Mouse (Mus musculus) gastrocnemius, adult 2 months (tissue): ENCODE data around the gene Naip2. TPM values are rescaled to one million over a fixed set of nuclear protein-coding genes. Genes with fewer than 3 reads are reported as not detected.
A peak's percentile ranks its signal among the peaks of the same experiment; 100 is the strongest.

Experiments
- DNase-seq: peaks from one replicate; pipeline ENCODE4 v3.0.0; 2022
- H3K27ac ChIP-seq: fragments of 200-600 bp; 2 replicates; pipeline ENCODE4 v1.8.1; 2022; ENCODE audit warnings: mild to moderate bottlenecking
- H3K4me3 ChIP-seq: fragments of 200-600 bp; 2 replicates; pipeline ENCODE4 v1.8.1; 2022; ENCODE audit warnings: mild to moderate bottlenecking, moderate library complexity
- CTCF ChIP-seq: fragments of 200-600 bp; IDR thresholded peaks from 2 replicates; pipeline ENCODE4 v1.8.1; 2022; ENCODE audit warnings: antibody characterized with exemption, mild to moderate bottlenecking, moderate library complexity
- intact Hi-C: fragments of 180-260 bp; cut with DNase I; formaldehyde crosslinking; loops from one replicate; pipeline ENCODE4 v1.15.1; 2025
- total RNA-seq, 2 experiments: library from RNA; stranded (reverse); gene quantifications; 2 replicates each; pipeline ENCODE4 v1.2.3; 2021

The Naip2 gene
- total RNA-seq, 2 experiments from 2014 or later: 0.10 to 0.17 TPM

DNA sequence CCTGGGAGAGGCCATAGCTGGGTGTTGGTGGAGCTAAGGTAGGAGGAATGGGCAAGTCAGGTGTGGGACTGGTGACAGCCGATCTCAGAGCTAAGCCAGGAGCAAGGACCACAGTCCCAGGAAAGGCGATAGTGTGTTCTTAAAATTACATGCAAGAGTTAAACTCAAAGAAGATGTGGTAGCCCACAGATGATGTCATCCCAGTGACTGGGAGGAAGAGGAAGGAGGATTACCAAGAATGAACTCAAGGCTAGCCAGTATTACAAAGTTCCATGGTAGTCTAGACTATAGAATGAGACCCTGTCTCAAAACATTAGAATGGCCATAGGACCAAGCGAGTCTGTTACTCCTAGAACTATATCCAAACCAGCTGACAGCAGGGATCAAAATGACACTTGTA lies 45.3 kb downstream of the Naip2 start:
- no peak for DNase-seq
- H3K27ac ChIP-seq: no peak overlapping the region
- intact Hi-C loops: no loop called here
- TF ChIP-seq CTCF: no peak
- H3K4me3 ChIP-seq: no peak overlapping the region

DNA sequence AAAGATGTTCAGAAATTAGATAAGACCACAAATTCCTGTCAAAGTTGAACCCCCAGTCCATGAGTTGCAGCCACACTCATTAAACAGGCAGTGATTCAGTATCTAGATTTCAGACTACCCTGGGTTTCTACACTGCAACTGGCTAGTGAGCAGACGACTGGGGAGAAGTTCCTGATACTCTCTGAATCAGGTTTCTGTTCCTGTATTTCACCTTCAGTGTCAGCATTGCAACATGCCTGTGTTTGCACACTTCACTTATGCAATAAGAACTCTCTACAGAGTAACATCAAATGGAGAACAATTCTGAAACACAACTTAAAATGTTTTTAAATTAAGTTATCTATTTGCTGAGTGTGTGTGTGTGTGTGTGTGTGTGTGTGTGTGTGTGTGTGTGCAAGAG lies 49.2 kb downstream of the Naip2 start:
- Histone ChIP-seq H3K27ac (no peak overlapping the region), H3K4me3 (no peak overlapping the region)
- intact Hi-C loops: no loop called here
- no peak for DNase-seq
- TF ChIP-seq CTCF: no peak

DNA sequence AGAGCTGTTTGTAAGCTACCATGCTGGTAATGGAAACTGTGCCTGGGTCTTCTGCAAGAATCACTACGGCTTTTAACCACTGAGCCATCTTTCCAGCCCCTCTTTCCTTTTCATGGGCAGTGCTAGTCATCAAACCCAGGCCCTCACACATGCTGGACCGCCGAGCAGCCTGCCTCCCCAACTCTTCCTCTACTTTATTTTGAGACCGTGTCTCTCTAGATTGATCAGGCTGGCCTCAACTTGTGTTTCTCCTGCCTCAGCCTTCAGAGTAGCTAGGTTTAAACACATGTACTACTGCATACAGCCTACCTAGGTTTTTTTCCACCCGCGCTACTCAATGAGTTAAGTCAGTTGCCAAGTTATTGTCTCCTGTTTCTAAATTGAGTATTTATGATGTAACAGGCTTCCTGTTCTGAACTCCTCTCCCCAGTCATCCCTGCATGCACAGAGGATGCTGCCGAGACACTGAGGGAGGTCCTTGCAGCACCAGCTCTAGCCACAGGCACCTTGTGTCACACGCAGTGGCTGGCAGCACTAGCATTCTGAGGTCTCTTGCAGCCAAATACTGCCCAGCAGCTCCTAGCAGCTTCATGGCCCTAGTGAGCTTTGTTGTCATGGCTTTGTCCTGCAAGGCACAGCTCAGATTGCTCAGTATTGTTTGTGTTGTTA lies 60.1 kb downstream of the Naip2 start:
- DNase-seq: no peak
- H3K27ac ChIP-seq: no peak overlapping the region
- H3K4me3 ChIP-seq: no peak overlapping the region
- no peak for TF ChIP-seq CTCF
- intact Hi-C loops: no loop called here

DNA sequence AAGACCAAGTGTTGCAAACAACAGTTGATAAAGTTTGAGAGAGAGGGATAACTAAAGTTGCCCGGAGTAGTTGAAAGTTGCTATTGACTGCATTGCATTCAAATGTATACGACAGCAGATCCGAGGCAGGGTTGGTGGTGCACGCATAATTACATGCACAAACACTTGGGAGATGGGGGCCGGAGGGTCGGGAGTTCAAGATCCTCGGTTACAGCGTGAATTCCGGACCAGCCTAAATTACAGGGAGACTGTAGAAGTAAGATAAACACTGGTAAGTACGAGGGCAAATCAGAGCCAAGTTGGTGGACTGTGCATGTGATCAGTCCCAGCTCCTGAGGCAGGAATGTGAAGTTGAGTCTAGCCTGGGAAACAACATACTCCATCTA lies 76.6 kb downstream of the Naip2 start:
- peak overlapping the region; percentile 80 for H3K27ac ChIP-seq
- DNase-seq: no peak
- no peak for TF ChIP-seq CTCF
- intact Hi-C loops: loop anchor here (2.0 kb wide), 1 partner anchor 20 kb away; the partner anchor contains the start of gene Bdp1
- peak overlapping the region; percentile 99 for H3K4me3 ChIP-seq

DNA sequence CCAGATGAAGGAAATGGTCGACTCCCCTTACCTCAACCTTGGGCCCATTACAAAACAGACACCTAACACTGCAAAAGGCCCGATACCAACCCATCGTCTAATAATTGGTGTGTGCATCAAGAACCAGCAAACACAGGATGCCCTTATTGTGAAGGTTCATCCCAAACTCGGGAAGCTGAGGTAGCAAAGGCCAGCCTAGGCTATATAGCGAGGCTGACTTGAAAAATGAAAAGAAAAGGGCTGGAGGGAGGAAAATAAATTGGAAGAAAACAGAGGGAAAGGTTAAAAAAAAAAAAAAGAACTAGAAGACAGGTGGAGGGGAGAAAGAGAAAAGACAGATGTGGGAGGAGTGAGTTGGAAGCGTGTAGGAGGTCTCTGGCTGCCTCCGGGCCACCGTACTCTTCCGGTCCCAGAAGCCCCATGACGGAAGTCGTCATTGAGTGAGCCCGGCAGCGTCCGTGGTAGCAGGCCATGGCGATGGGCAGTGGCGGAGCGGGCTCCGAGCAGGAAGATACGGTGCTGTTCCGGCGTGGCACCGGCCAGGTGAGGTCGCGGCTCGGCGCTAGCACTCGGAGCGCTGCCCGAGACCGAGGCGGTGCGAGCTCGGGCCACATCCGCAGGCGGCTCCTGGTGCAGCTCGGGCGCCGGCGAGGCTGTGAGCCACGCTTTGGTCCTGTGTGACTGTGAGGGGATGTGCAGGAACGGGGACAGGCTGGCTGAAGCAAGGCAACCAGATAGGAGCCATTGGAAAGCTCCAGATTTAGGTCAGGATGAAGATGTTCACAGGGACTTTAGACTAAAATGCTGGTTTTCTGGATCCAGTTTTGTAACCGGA lies 77.3 kb downstream of the Naip2 start, which contains the start of gene Smn1:
Gene Smn1 (plus strand): TSS at position 430 of the 835 bp plus-strand sequence.
- no peak for TF ChIP-seq CTCF
- peak; percentile 95 for DNase-seq
- intact Hi-C loops: loop anchor here (2.0 kb wide), 1 partner anchor 20 kb away; the partner anchor contains the start of gene Bdp1
- H3K27ac ChIP-seq: peak within 1 kb of the TSS; percentile 80
- H3K4me3 ChIP-seq: peak within 1 kb of the TSS; percentile 99

DNA sequence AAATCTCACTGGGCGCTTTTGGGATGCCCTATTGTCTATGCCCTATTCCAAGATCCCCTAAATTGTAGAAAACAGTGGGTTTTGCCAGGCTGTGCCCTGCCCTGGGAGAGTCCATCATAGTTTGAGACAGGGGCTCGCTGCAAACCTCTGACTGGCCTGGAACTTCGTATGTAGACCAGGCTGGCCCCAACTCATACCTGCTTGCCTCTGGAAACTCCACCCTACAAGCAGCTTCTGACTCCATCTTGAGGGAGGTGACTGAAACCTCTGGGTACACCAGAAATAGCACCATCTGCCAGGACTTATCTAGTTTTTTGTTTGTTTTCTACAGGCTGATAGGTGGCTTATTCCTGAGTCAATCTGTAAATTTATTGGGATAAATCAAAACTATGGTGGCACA lies 77.9 kb downstream of the Naip2 start:
- no peak for TF ChIP-seq CTCF
- intact Hi-C loops: loop anchor here (2.0 kb wide), 1 partner anchor 19 kb away; the partner anchor contains the start of gene Bdp1
- Histone ChIP-seq H3K27ac (no peak overlapping the region; the same call in 1 of the 2 replicates), H3K4me3 (peak overlapping the region; percentile 99)
- DNase-seq: no peak

DNA sequence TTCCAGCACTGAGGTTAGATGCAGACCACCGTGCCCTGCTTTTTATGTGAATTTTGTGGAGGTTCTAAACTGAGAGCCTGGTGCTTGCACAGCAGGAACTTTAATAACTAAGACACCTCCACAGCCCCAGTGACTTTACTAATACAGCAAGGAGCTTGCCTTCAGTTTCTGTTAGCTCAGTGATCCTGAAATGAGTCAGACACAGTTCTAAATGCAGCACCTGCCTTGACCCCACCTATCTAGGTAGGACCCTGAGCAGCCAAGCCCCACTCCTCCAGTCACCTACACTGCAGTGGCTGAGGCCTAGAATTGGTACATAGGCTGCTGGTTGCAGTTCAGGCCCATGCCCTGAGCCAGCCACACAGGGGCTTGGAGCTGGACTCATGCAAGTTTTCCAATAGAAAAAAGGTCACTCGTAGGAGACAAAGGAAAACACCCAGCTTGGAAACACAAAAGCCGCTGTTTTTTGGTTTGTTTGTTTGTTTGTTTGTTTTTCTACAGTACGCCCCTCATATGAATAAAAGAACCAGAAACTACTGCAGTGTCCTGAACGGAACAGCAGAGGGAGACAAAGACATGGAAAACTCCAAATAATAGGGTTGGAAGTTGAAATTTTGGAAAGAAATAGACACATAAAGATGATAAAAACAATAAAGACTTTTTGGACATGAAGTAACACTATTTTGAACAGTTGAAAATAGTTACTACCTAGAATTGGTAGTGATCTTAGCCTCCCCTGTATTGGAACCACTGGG lies 89.5 kb downstream of the Naip2 start:
- TF ChIP-seq CTCF: peak; percentile 65
- intact Hi-C loops: no loop called here
- no peak overlapping the region for H3K27ac ChIP-seq
- DNase-seq: no peak
- H3K4me3 ChIP-seq: no peak overlapping the region

DNA sequence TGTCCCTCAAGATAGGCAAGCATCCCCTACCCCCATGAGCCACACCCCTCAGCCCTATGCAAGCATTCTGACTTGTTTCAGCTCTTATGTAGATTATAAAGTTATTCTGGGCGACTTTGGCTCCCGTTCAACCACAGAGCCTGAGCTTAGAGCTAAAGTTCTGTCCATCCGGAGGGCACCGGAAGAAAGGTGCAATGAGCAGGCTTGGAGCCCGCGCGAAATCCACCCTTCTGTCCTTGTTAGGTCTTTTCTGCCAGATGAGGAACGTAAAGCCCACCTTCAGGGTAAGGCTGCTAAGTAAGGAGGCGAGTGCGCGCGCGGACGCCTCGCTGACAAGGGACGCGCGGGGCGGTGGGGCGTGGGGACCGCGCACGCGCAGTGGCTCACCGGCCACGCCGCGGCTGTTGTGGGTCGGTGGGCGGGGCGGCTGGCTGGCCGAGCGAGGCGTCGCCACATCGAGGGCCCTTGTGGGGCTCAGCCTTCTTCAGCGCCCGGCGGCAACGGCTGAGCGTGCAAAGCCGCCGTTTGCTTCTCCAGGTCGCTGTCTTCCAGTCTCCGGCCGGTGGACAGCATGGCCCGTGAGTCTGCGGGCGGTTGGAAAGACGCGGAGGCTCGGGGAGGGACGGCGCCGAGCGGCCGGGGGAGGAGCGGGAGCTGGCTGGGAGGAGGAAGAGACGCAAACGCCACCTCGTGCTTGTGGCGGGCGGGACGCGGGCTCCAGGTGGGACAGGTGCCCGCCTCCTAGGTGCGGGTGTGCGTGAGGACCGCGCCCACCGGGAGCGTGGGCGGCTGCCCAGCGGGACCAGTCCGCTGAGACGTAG lies 94.0 kb downstream of the Naip2 start, which contains the start of gene Serf1:
Gene Serf1 (plus strand): TSS at position 361 of the 821 bp plus-strand sequence.
- intact Hi-C loops: loop anchor here (10.0 kb wide), 1 partner anchor 547 kb away; the partner anchor contains the start of genes Ak6, Rad17 and Taf9

DNA sequence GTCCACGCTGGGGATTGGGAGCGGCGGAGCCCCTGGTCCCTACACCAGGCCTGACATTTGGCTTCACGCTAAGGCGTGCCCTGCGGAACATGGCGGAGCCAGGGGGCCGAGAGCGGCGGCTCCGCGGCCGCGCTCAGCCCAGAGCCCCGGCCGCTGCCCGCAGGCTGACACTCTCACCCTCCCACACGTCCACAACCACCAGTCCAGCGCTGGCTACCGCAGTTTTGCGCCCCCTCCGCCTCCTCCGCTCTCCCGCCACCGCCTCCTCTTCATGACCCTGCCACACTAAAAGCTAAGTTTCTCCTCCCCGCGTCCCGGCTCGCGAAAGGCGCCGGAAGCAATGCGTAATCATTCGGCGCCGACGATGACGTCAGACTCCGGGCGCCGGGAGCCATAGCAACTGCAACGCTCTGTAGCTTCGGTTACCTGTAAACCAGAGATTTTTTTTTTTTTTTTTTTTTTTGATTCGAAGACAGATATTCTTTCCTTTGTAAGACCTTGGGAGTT lies 98.1 kb downstream of the Naip2 start, which contains the start of gene Bdp1:
Gene Bdp1 (minus strand): TSS at position 323 of the 507 bp plus-strand sequence.
- Histone ChIP-seq H3K27ac (peak within 1 kb of the TSS; percentile 96), H3K4me3 (peak within 1 kb of the TSS; percentile 85)
- TF ChIP-seq CTCF: no peak
- peak; percentile 95 for DNase-seq
- intact Hi-C loops: loop anchor here (2.0 to 10.0 kb wide), 2 partner anchors 21 to 551 kb away; partner anchors contain the start of genes Ak6, Rad17, Smn1 and Taf9

More for the DNA sequence above, 94.0 kb downstream of the Naip2 start, which contains the start of gene Serf1:
- Histone ChIP-seq H3K4me3 (peak within 1 kb of the TSS; percentile 78), H3K27ac (peak within 1 kb of the TSS; percentile 72)
- no peak for TF ChIP-seq CTCF
- DNase-seq: peak; percentile 88

DNA sequence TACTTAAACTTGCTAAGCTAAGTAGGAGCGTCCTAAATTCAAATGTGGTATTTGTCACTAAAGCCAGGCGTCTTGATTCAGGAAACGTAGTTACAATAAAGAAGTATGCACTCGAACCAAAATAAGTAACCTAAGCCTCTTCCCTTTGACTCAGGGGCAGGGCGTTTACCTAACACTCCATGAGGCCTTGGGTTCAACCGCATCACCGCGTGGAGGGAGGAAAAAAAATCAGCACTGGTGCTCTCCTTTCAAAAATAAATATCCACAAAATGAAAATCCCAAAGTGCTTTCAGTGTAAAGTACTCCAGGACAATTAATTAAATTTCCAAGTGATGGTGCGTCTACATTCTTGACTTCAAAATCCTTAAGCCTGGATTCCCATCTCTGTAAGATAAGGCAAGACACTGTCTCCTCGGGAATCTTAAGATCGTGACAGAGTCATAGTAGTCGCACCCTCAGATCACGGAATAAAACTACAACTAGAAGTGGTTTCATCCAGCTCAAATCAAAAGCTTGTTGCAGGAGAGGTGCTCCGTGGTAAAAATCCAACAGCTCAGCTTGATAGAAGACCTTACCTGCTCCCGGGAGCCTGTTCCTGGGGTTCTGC lies 98.7 kb downstream of the Naip2 start:
- intact Hi-C loops: loop anchor here (10.0 kb wide), 1 partner anchor 552 kb away; the partner anchor contains the start of genes Ak6, Rad17 and Taf9
- no peak for DNase-seq
- no peak for TF ChIP-seq CTCF
- Histone ChIP-seq H3K27ac (peak overlapping the region; percentile 96), H3K4me3 (peak overlapping the region; percentile 85)

DNA sequence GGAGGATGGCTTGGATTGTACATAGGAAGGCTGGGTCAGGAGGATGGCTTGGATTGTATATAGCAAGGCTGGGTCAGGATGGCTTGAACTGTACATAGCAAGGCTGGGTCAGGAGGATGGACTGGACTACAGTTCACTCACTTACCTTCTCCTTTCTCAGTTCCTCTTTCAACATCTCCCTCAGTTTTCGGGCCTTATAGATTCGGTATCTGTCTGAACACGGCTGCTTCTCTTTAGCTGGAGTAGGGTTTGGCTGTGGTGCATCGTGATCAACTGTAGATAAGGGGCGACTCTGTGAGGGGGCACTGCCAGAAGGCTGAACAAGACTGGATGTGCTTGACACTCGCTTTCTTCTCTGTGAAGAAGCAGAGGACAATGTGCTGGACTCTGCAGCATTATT lies 103.1 kb downstream of the Naip2 start:
- intact Hi-C loops: loop anchor here (5.0 kb wide), 1 partner anchor 72 kb away; no protein-coding TSS in a partner anchor
- no peak for DNase-seq
- Histone ChIP-seq H3K27ac (no peak overlapping the region), H3K4me3 (no peak overlapping the region)
- TF ChIP-seq CTCF: no peak

Other genes starting within 250 kb of the Naip2 start
- gene Mccc2, start 186.5 kb downstream of the Naip2 start, total RNA-seq: 10 to 100 TPM; 30.4 to 42.8 TPM
- gene Bdp1, start 98.0 kb downstream of the Naip2 start, total RNA-seq: 10 to 100 TPM; 16.4 to 20.0 TPM
- gene Serf1, start 94.1 kb downstream of the Naip2 start, total RNA-seq: 1 to 10 TPM; 7.6 to 8.7 TPM
- gene Smn1, start 77.2 kb downstream of the Naip2 start, total RNA-seq: 10 to 100 TPM; 13.1 to 15.6 TPM
- under 1 TPM in 1 of 2 experiments, not detected in 1; 0.06 TPM for gene Naip5, start 44.2 kb upstream of the Naip2 start, total RNA-seq
- gene Naip6, start 115.6 kb upstream of the Naip2 start, total RNA-seq: under 1 TPM; 0.03 to 0.08 TPM